In genomic region chr3:98764155-98764554, GRCm38 (mm10) we compare ENCODE assay signal across 31 mouse cellular contexts. TPM values are rescaled to one million over a fixed set of nuclear protein-coding genes. Genes with fewer than 3 reads are reported as not detected.
A peak's percentile ranks its signal among the peaks of the same experiment; 100 is the strongest.
DNase-seq lines count a peak whose midpoint lies in the region; ATAC-seq lines count a peak whose summit lies in the region.
"Had no signal": no experiment of that assay in that cellular context is flagged by ENCODE, and none has a peak within 500 bp of the region (broad histone marks: within the 10 kb centered on the region; RNA-seq: fewer than 3 reads in every experiment).

No protein-coding gene starts in this region.

- H3K27me3 ChIP-seq in heart, embryonic 12.5 days (replicated peaks) = no peaks in the 10 kb centered on the region
- no peaks in the 10 kb centered on the region for H3K27me3 ChIP-seq in kidney, embryonic 15.5 days
- H3K27me3 ChIP-seq in forebrain, embryonic 16.5 days (replicated peaks; ENCODE audit: control insufficient read depth, insufficient read depth, low read length) = no peaks in the 10 kb centered on the region
- H3K27me3 ChIP-seq: embryonic facial prominence, embryonic 13.5 days; forebrain, embryonic 12.5 days; hindbrain, embryonic 13.5 days; limb, embryonic 12.5 days; midbrain, embryonic 15.5 days; stomach, embryonic 15.5 days had no signal

- H3K9me3 ChIP-seq in heart, embryonic 12.5 days (replicated peaks) = no peaks in the 10 kb centered on the region
- H3K9me3 ChIP-seq in kidney, embryonic 15.5 days (replicated peaks) = 0 out of 2 replicates have a peak, but pooled peaks cover 3% of the 10 kb centered on the region
- no peaks in the 10 kb centered on the region for H3K9me3 ChIP-seq in forebrain, embryonic 16.5 days (ENCODE audit: control insufficient read depth, low read length)
- H3K9me3 ChIP-seq: embryonic facial prominence, embryonic 13.5 days; forebrain, embryonic 12.5 days; hindbrain, embryonic 13.5 days; limb, embryonic 12.5 days; midbrain, embryonic 15.5 days; stomach, embryonic 15.5 days had no signal

- no peak for ATAC-seq in heart, embryonic 12.5 days (ENCODE audit: insufficient number of reproducible peaks, low FRiP score)
- ATAC-seq in kidney, embryonic 15.5 days (replicated peaks; ENCODE audit: low FRiP score) = no peak
- ATAC-seq in forebrain, embryonic 16.5 days = no peak
- ATAC-seq: midbrain, embryonic 15.5 days had no signal

- no peak overlapping the region for H3K4me3 ChIP-seq in heart, embryonic 12.5 days
- H3K4me3 ChIP-seq in kidney, embryonic 15.5 days (replicated peaks) = no peak overlapping the region
- H3K4me3 ChIP-seq in forebrain, embryonic 16.5 days (replicated peaks; ENCODE audit: low read length) = no peak overlapping the region
- H3K4me3 ChIP-seq: embryonic facial prominence, embryonic 13.5 days; erythroblast, embryonic 14.5 days; forebrain, embryonic 12.5 days; hindbrain, embryonic 13.5 days; layer of hippocampus, adult 2 months; limb, embryonic 12.5 days; midbrain, embryonic 15.5 days; stomach, embryonic 15.5 days had no signal

- H3K9ac ChIP-seq in heart, embryonic 12.5 days = no peak overlapping the region
- H3K9ac ChIP-seq in kidney, embryonic 15.5 days = no peak overlapping the region
- no peak overlapping the region for H3K9ac ChIP-seq in forebrain, embryonic 16.5 days (replicated peaks; ENCODE audit: low read depth, low read length)
- H3K9ac ChIP-seq: embryonic facial prominence, embryonic 13.5 days; forebrain, embryonic 12.5 days; hindbrain, embryonic 13.5 days; limb, embryonic 12.5 days; liver, embryonic 14.5 days; midbrain, embryonic 15.5 days; stomach, embryonic 15.5 days had no signal

- H3K36me3 ChIP-seq in heart, embryonic 12.5 days = no peaks in the 10 kb centered on the region
- no peaks in the 10 kb centered on the region for H3K36me3 ChIP-seq in kidney, embryonic 15.5 days
- no peaks in the 10 kb centered on the region for H3K36me3 ChIP-seq in forebrain, embryonic 16.5 days (ENCODE audit: control insufficient read depth, insufficient read depth)
- H3K36me3 ChIP-seq: embryonic facial prominence, embryonic 13.5 days; forebrain, embryonic 12.5 days; hindbrain, embryonic 13.5 days; limb, embryonic 12.5 days; midbrain, embryonic 15.5 days; stomach, embryonic 15.5 days had no signal

- H3K4me2 ChIP-seq in heart, embryonic 12.5 days = no peak overlapping the region
- H3K4me2 ChIP-seq in kidney, embryonic 15.5 days = no peak overlapping the region
- H3K4me2 ChIP-seq in forebrain, embryonic 16.5 days (ENCODE audit: low read length) = no peak overlapping the region
- H3K4me2 ChIP-seq: embryonic facial prominence, embryonic 13.5 days; forebrain, embryonic 12.5 days; hindbrain, embryonic 13.5 days; limb, embryonic 12.5 days; midbrain, embryonic 15.5 days; stomach, embryonic 15.5 days had no signal

- H3K27ac ChIP-seq in heart, embryonic 12.5 days (ENCODE audit: poor library complexity, severe bottlenecking) = no peak overlapping the region
- H3K27ac ChIP-seq in kidney, embryonic 15.5 days = no peak overlapping the region
- H3K27ac ChIP-seq in forebrain, embryonic 16.5 days (ENCODE audit: low read length) = no peak overlapping the region
- H3K27ac ChIP-seq: embryonic facial prominence, embryonic 13.5 days; forebrain, embryonic 12.5 days; hindbrain, embryonic 13.5 days; layer of hippocampus, adult 2 months; limb, embryonic 12.5 days; liver, embryonic 14.5 days; midbrain, embryonic 15.5 days; stomach, embryonic 15.5 days had no signal

- peak; percentile 32 to 77 for DNase-seq in heart, adult 18-20 months
- peak; percentile 24 for DNase-seq in kidney, adult 9 months
- peak; percentile 26 to 58 for DNase-seq in heart, adult 9 months (ENCODE audit: low spot score in 2 of 2)
- peak; percentile 7 for DNase-seq in heart, postnatal 4 days
- DNase-seq: cerebellum, adult 2 months; cerebellum, postnatal 25 days; kidney, postnatal 10 days; lung, postnatal 4 days; right cerebral cortex, postnatal 4 days; thymus, postnatal 25 days had no signal

- no peaks in the 10 kb centered on the region for H3K4me1 ChIP-seq in heart, embryonic 12.5 days (replicated peaks)
- no peaks in the 10 kb centered on the region for H3K4me1 ChIP-seq in kidney, embryonic 15.5 days
- no peaks in the 10 kb centered on the region for H3K4me1 ChIP-seq in forebrain, embryonic 16.5 days (replicated peaks; ENCODE audit: control insufficient read depth, insufficient read depth, low read length)
- H3K4me1 ChIP-seq: embryonic facial prominence, embryonic 13.5 days; forebrain, embryonic 12.5 days; hindbrain, embryonic 13.5 days; limb, embryonic 12.5 days; midbrain, embryonic 15.5 days; stomach, embryonic 15.5 days had no signal

RNA-seq across cellular contexts. Expression of gene Hsd3b3, which starts 1.2 kb away (rescaled TPM):
- total RNA-seq in heart, adult 18-20 months (2021) = not detected
- polyA plus RNA-seq in heart, embryonic 12.5 days (2016; fragmentation: Nextera tagmentation; extraction: Ambion mirVana) = not detected in 2 replicates
- 0.66 and 0.87 TPM in 2 replicates for polyA plus RNA-seq in kidney, embryonic 15.5 days (2015; fragmentation: Nextera tagmentation; extraction: Ambion mirVana)
- total RNA-seq in heart, postnatal 4 days (2021) = not detected
- polyA plus RNA-seq in forebrain, embryonic 16.5 days (2015; fragmentation: Nextera tagmentation; extraction: Ambion mirVana) = 0.14 and 0.31 TPM in 2 replicates
- total RNA-seq: ES-E14; gastrocnemius, adult 18-20 months; layer of hippocampus, adult 2 months; layer of hippocampus, postnatal 25 days; left cerebral cortex, postnatal 10 days; megakaryocyte-erythroid progenitor cell, adult 5-6 weeks had no signal
- polyA plus RNA-seq: cerebellum, adult 2 months; embryonic facial prominence, embryonic 13.5 days; erythroblast, embryonic 14.5 days; limb, embryonic 12.5 days; lung, embryonic 16.5 days had no signal

RNA-seq across cellular contexts. Expression of gene Hsd3b2, which starts 39.8 kb away (rescaled TPM):
- not detected for total RNA-seq in heart, adult 18-20 months (2021)
- polyA plus RNA-seq in heart, embryonic 12.5 days (2016; fragmentation: Nextera tagmentation; extraction: Ambion mirVana) = 0.12 TPM in 1 of 2 replicates, not detected in the other
- polyA plus RNA-seq in kidney, embryonic 15.5 days (2015; fragmentation: Nextera tagmentation; extraction: Ambion mirVana) = 0.04 and 0.12 TPM in 2 replicates
- total RNA-seq in heart, postnatal 4 days (2021) = not detected
- not detected in 2 replicates for polyA plus RNA-seq in forebrain, embryonic 16.5 days (2015; fragmentation: Nextera tagmentation; extraction: Ambion mirVana)
- total RNA-seq: gastrocnemius, adult 18-20 months; gastrocnemius, postnatal 4 days; megakaryocyte-erythroid progenitor cell, adult 5-6 weeks had no signal
- polyA plus RNA-seq: erythroblast, embryonic 14.5 days; forebrain, embryonic 12.5 days; heart, embryonic 16.5 days; hindbrain, embryonic 13.5 days; limb, embryonic 12.5 days; lung, embryonic 16.5 days; neural tube, embryonic 14.5 days had no signal

RNA-seq across cellular contexts. Expression of gene Hsd3b6, which starts 50.1 kb away (rescaled TPM):
- total RNA-seq in heart, adult 18-20 months (2021) = not detected
- 135 and 143 TPM in 2 replicates for polyA plus RNA-seq in heart, embryonic 12.5 days (2016; fragmentation: Nextera tagmentation; extraction: Ambion mirVana)
- 1.8 and 2.6 TPM in 2 replicates for polyA plus RNA-seq in kidney, embryonic 15.5 days (2015; fragmentation: Nextera tagmentation; extraction: Ambion mirVana)
- total RNA-seq in heart, postnatal 4 days (2021) = not detected
- 0.32 and 0.36 TPM in 2 replicates for polyA plus RNA-seq in forebrain, embryonic 16.5 days (2015; fragmentation: Nextera tagmentation; extraction: Ambion mirVana)
- total RNA-seq: ES-E14; gastrocnemius, adult 18-20 months; gastrocnemius, postnatal 4 days; layer of hippocampus, adult 2 months; layer of hippocampus, postnatal 25 days; left cerebral cortex, postnatal 10 days; megakaryocyte-erythroid progenitor cell, adult 5-6 weeks had no signal
- polyA plus RNA-seq: cerebellum, adult 2 months had no signal

Comparison
In these comparisons a context has a peak if more than half of its experiments do, and no peak if none do; other contexts are left out.
1. RNA of gene Hsd3b6, which starts 50.1 kb away (polyA plus RNA-seq): 135 to 143 TPM in heart, embryonic 12.5 days; 1.8 to 2.6 TPM in kidney, embryonic 15.5 days and 0.32 to 0.36 TPM in forebrain, embryonic 16.5 days; every median in the first group is over 10 times any median in the second.
2. Peak in every context shown above with its lines, with median percentiles within 50 percentile points of each other: DNase-seq.